Mouse (Mus musculus): Measurements from ENCODE around the gene Hfe2. TPM values are rescaled to one million over a fixed set of nuclear protein-coding genes. Genes with fewer than 3 reads are reported as not detected.

Gene Hfe2
- polyA plus RNA-seq, 1 experiment, result 0.32 TPM

DNA sequence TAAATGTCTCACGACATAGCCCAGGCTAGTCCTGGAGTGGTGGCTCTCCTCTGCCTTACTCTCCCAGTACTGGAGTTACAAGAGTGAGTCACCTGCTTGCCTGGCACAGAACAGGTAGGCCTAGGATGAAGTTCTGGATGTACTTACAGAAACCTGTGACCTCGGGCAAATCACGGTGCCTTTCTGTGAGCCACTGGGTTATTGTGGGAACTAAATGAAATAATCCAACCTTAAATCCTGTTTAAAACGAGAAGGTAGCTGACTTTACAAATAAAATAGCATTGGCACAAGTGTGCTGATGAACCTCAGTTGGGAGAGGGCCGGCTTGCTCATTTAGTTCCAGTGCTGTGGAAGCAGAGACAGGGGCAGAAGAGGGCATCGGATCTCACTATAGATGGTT, 29.3 kb downstream of the Hfe2 start:
- Histone ChIP-seq H3K27ac (ENCODE audit: insufficient read depth, low read length) (no peak overlapping the region), H3K4me3 (ENCODE audit: extremely low read depth, insufficient read depth, insufficient read length) (no peak overlapping the region), H3K27me3 (ENCODE audit: control insufficient read depth, insufficient read depth, low read length) (no peaks in the 10 kb centered on the region), H3K36me3 (ENCODE audit: control insufficient read depth, insufficient read depth, low read length) (peaks cover 3% of the 10 kb centered on the region), H3K4me1 (ENCODE audit: control insufficient read depth, insufficient read depth, insufficient read length) (peaks cover 18% of the 10 kb centered on the region; the same call in 1 of the 2 replicates)
- DNase-seq (ENCODE audit: low read depth in 1 of 2, low spot score in 2 of 2), result no peak
- 72% methylated on average over 6 of the region's 6 CpGs for WGBS
- TF ChIP-seq CTCF (IDR thresholded peaks at IDR 0.05; ENCODE audit: extremely low read depth, insufficient read depth, insufficient read length, insufficient replicate concordance) (no peak), POLR2A (IDR thresholded peaks at IDR 0.05; ENCODE audit: low read depth, low read length) (no peak)

DNA sequence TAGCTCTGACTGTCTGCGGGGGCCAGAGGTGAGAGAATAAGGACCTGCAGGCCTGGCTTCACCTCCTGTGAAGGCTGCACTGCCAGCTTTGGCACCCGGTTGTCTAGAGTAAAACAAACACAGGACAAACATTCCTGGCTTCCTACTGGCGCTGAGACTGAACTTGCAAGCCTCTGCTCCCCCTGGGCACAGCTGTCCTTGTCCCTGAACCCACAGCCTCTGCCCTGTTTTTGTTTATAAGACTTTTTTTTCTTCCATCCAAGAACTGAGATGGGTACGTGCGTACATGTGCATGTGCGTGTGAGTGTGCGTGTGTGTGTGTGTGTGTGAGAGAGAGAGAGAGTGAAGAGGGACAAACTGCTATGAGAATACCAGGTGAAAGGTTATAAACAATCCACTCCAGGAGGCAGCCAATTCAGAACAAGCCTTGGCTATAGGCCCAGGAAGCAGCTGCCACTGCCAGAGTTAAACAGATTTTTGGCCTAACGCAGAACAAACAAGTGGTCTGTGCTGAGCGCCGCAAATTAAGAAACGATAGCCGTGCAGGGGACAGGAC, 30.1 kb downstream of the Hfe2 start:
- no peak for TF ChIP-seq CTCF (IDR thresholded peaks at IDR 0.05; ENCODE audit: extremely low read depth, insufficient read depth, insufficient read length, insufficient replicate concordance)
- no peak for TF ChIP-seq POLR2A (IDR thresholded peaks at IDR 0.05; ENCODE audit: low read depth, low read length)
- Histone ChIP-seq H3K36me3 (ENCODE audit: control insufficient read depth, insufficient read depth, low read length) (peaks cover 12% of the 10 kb centered on the region), H3K27me3 (ENCODE audit: control insufficient read depth, insufficient read depth, low read length) (no peaks in the 10 kb centered on the region), H3K4me3 (ENCODE audit: extremely low read depth, insufficient read depth, insufficient read length) (no peak overlapping the region), H3K4me1 (ENCODE audit: control insufficient read depth, insufficient read depth, insufficient read length) (peaks cover 18% of the 10 kb centered on the region; the same call in 1 of the 2 replicates), H3K27ac (ENCODE audit: insufficient read depth, low read length) (peak overlapping the region; percentile 79)
- WGBS, result 56% methylated on average over 12 of the region's 12 CpGs
- DNase-seq (ENCODE audit: low read depth in 1 of 2, low spot score in 2 of 2), result no peak

DNA sequence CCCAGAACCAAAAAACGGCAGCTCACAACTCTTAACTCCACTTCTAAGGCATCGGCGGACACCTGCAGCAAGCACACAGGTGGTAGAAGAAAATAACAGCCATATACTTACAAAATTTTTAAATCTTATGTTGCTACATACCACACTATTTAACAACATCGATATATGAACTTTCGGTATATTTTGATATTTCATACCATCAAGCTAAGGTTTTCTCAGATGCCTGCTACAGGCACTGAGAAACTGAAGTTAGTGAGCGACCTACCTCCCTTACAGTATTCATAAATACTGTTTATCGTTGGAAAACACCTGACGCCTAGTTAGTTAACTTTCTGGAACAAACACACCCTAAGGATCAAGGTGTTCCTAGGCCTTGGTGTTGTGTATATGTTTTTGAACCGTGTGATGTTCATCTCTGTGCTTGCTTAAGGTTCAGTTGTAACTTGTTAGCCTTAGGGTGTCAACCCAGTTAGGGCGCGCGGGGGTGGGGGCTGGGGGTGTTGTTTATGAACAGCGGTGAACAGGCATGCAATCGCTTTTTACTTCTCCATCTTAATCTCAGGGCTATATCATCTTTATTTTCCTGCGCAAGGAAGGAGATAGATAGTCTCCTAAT, 31.1 kb downstream of the Hfe2 start:
- H3K36me3 ChIP-seq (ENCODE audit: control insufficient read depth, insufficient read depth, low read length), result peaks cover 21% of the 10 kb centered on the region
- H3K27ac ChIP-seq (ENCODE audit: insufficient read depth, low read length), result peak overlapping the region; percentile 79
- no peaks in the 10 kb centered on the region for H3K27me3 ChIP-seq (ENCODE audit: control insufficient read depth, insufficient read depth, low read length)
- no peak for DNase-seq (ENCODE audit: low read depth in 1 of 2, low spot score in 2 of 2)
- H3K4me3 ChIP-seq (ENCODE audit: extremely low read depth, insufficient read depth, insufficient read length), result no peak overlapping the region
- no peak for TF ChIP-seq CTCF (IDR thresholded peaks at IDR 0.05; ENCODE audit: extremely low read depth, insufficient read depth, insufficient read length, insufficient replicate concordance)
- TF ChIP-seq POLR2A (IDR thresholded peaks at IDR 0.05; ENCODE audit: low read depth, low read length), result no peak
- H3K4me1 ChIP-seq (ENCODE audit: control insufficient read depth, insufficient read depth, insufficient read length), result peaks cover 18% of the 10 kb centered on the region; the same call in 1 of the 2 replicates
- 42% methylated on average over 15 of the region's 15 CpGs for WGBS

DNA sequence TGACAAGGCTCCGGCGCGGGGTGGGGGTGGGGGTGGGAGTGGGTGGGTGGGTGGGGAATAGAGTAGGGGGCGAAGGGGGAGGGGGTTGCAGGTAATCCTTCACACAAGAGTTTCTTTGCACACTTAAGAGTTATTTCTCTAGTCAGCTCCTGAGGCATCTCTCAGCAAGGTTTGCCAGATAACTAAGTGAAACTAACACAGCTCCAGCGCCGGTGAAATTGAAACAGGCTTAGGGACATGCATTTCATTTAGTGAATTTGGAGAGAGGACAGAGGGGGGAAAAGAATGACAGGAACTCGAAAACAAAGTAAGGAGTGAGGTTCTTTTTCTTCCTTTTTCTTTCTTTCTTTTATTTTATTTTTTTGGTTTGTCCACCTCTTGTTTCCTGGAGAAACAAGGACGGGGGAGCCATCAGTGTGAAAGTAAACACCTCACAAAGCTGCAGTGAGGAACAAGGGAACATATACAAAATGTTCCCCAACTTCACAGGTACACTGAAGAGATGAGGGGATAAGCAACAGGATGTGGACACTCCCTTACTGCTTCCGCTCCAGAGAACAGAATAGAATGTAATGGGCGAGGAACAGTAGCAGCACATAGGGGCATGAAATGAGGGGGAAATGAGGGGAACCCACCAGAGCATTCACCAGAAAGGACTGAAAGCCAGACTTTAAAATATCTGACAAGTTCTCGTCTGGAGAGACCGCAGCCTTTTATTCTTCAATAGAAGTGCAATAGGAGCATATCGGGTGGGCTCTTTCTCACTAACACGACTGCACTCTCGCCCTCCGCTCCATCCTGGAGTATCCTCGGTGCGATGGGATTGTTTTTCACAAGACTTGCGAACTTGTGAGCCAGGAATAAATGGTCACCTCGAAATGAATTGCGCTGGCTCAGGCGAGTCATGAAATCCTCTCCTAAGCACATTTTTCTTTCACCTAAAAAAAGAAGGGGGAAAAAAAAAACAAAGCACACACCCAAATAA, 32.0 kb downstream of the Hfe2 start:
- 1% methylated on average over 22 of the region's 22 CpGs for WGBS
- H3K27ac ChIP-seq (ENCODE audit: insufficient read depth, low read length), result peak overlapping the region; percentile 99
- peaks cover 26% of the 10 kb centered on the region for H3K36me3 ChIP-seq (ENCODE audit: control insufficient read depth, insufficient read depth, low read length)
- H3K27me3 ChIP-seq (ENCODE audit: control insufficient read depth, insufficient read depth, low read length), result no peaks in the 10 kb centered on the region
- peak in 1 of 2 experiments; percentile 52 for DNase-seq (ENCODE audit: low read depth in 1 of 2, low spot score in 2 of 2)
- peaks cover 19% of the 10 kb centered on the region; the same call in 1 of the 2 replicates for H3K4me1 ChIP-seq (ENCODE audit: control insufficient read depth, insufficient read depth, insufficient read length)
- TF ChIP-seq POLR2A (IDR thresholded peaks at IDR 0.05; ENCODE audit: low read depth, low read length) (peak; percentile 73), CTCF (IDR thresholded peaks at IDR 0.05; ENCODE audit: extremely low read depth, insufficient read depth, insufficient read length, insufficient replicate concordance) (no peak)
- H3K4me3 ChIP-seq (ENCODE audit: extremely low read depth, insufficient read depth, insufficient read length), result peak overlapping the region; percentile 69

DNA sequence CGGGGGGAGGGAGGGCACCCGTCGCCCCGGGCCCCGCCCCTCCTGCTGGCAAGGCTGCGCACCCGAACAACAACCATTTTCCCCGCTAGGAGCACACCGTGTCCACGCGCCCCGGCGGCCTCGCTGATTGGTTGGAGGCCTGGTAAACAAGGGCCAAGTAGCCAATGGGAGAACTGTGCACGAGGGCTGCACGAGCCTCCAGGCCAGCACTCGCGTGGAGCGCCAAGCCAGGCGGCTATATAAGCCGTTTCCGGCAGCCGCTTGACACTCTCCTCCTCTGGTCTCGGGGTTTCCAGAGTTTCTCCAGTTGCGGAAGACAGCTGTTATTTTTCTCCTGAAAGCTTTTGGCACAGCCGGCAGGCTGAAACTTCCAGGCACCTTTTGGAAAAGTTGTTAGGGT, 32.7 kb downstream of the Hfe2 start, which contains the start of gene Txnip:
Txnip (plus strand) TSS at position 264 of the 400 bp plus-strand sequence.
- peak; percentile 34; the same call in 1 of the 2 replicates for TF ChIP-seq CTCF (IDR thresholded peaks at IDR 0.05; ENCODE audit: extremely low read depth, insufficient read depth, insufficient read length, insufficient replicate concordance)
- TF ChIP-seq POLR2A (IDR thresholded peaks at IDR 0.05; ENCODE audit: low read depth, low read length), result peak; percentile 99
- WGBS, result under 1% methylated on average over 26 of the region's 26 CpGs
- peaks cover 24% of the 10 kb centered on the region; the same call in 1 of the 2 replicates for H3K4me1 ChIP-seq (ENCODE audit: control insufficient read depth, insufficient read depth, insufficient read length)
- peak within 1 kb of the TSS; percentile 99 for H3K4me3 ChIP-seq (ENCODE audit: extremely low read depth, insufficient read depth, insufficient read length)
- H3K27me3 ChIP-seq (ENCODE audit: control insufficient read depth, insufficient read depth, low read length), result no peaks in the 10 kb centered on the region
- peaks cover 26% of the 10 kb centered on the region for H3K36me3 ChIP-seq (ENCODE audit: control insufficient read depth, insufficient read depth, low read length)
- H3K27ac ChIP-seq (ENCODE audit: insufficient read depth, low read length), result peak within 1 kb of the TSS; percentile 99
- DNase-seq (ENCODE audit: low read depth in 1 of 2, low spot score in 2 of 2), result peak; percentile 98 to 100

DNA sequence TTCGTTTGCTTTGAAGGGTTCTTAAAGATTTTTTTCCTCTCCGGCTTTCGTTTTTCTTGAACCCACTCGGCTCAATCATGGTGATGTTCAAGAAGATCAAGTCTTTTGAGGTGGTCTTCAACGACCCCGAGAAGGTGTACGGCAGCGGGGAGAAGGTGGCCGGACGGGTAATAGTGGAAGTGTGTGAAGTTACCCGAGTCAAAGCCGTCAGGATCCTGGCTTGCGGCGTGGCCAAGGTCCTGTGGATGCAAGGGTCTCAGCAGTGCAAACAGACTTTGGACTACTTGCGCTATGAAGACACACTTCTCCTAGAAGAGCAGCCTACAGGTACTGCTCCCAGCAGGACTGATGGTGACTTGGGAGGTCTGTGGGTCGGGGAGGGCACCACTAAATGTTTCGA, 33.2 kb downstream of the Hfe2 start:
- under 1% methylated on average over 17 of the region's 17 CpGs for WGBS
- peak in 1 of 2 experiments; percentile 35 for DNase-seq (ENCODE audit: low read depth in 1 of 2, low spot score in 2 of 2)
- Histone ChIP-seq H3K4me3 (ENCODE audit: extremely low read depth, insufficient read depth, insufficient read length) (peak overlapping the region; percentile 99), H3K36me3 (ENCODE audit: control insufficient read depth, insufficient read depth, low read length) (peaks cover 26% of the 10 kb centered on the region), H3K27me3 (ENCODE audit: control insufficient read depth, insufficient read depth, low read length) (no peaks in the 10 kb centered on the region), H3K27ac (ENCODE audit: insufficient read depth, low read length) (peak overlapping the region; percentile 99), H3K4me1 (ENCODE audit: control insufficient read depth, insufficient read depth, insufficient read length) (peaks cover 27% of the 10 kb centered on the region; the same call in 1 of the 2 replicates)
- TF ChIP-seq POLR2A (IDR thresholded peaks at IDR 0.05; ENCODE audit: low read depth, low read length) (no peak), CTCF (IDR thresholded peaks at IDR 0.05; ENCODE audit: extremely low read depth, insufficient read depth, insufficient read length, insufficient replicate concordance) (no peak)

Data from spleen, adult 2 months (tissue).